Mouse (Mus musculus) midbrain, embryonic 12.5 days (tissue): ENCODE measurements at regions not wholly inside any gene's neighbourhood (a gene's known extent, or its start where the extent isn't known, plus 50 kb on each side); places are given as distances from the start of the nearest gene placed in this dataset.

ENCODE experiments used
- ATAC-seq: fragments of 200-750 bp; cut with Nextera tagmentation; 2 replicates; pipeline ENCODE4 v1.8.0; 2017; ENCODE audit warnings: low read depth, moderate TSS enrichment, moderate library complexity; ENCODE audit not compliant: low FRiP score
- H3K27ac ChIP-seq: fragments of 300-500 bp; sonication (generic); replicated peaks from 2 replicates; pipeline ENCODE4 v1.5.1; 2016; ENCODE audit warnings: mild to moderate bottlenecking
- H3K27me3 ChIP-seq: fragments of 300-500 bp; sonication (generic); 2 replicates; pipeline ENCODE4 v1.6.1; 2016; ENCODE audit warnings: mild to moderate bottlenecking
- H3K36me3 ChIP-seq: fragments of 300-500 bp; sonication (generic); 2 replicates; pipeline ENCODE4 v1.6.1; 2016
- H3K4me1 ChIP-seq: fragments of 300-500 bp; sonication (generic); 2 replicates; pipeline ENCODE4 v1.6.1; 2016
- H3K4me2 ChIP-seq: fragments of 300-500 bp; sonication (generic); replicated peaks from 2 replicates; pipeline ENCODE4 v1.6.1; 2016; ENCODE audit warnings: mild to moderate bottlenecking, moderate library complexity
- H3K4me3 ChIP-seq: fragments of 300-500 bp; sonication (generic); 2 replicates; pipeline ENCODE4 v1.5.1; 2016; ENCODE audit warnings: mild to moderate bottlenecking
- H3K9ac ChIP-seq: fragments of 300-500 bp; sonication (generic); replicated peaks from 2 replicates; pipeline ENCODE4 v1.6.1; 2016; ENCODE audit warnings: mild to moderate bottlenecking, moderate library complexity
- H3K9me3 ChIP-seq: fragments of 300-500 bp; sonication (generic); 2 replicates; pipeline ENCODE4 v1.6.1; 2016; ENCODE audit warnings: mild to moderate bottlenecking
- WGBS: fragments of 180-500 bp; shearing (Covaris S2); methylation state at CpG from one replicate; pipeline ENCODE4 v1.1.7; 2016; 5-methylcytosine and 5-hydroxymethylcytosine counted together

- Histone ChIP-seq H3K4me2 (no peak overlapping the region), H3K9me3 (no peaks in the 10 kb centered on the region), H3K27me3 (no peaks in the 10 kb centered on the region), H3K4me1 (no peaks in the 10 kb centered on the region), H3K9ac (no peak overlapping the region), H3K27ac (no peak overlapping the region), H3K36me3 (no peaks in the 10 kb centered on the region), H3K4me3 (no peak overlapping the region)
- ATAC-seq = peak; percentile 71
- 33% methylated on average over 2 of the region's 2 CpGs for WGBS
Observed at GRCm38 (mm10) chr13:88088259-88088658, 733.0 kb upstream of the Edil3 start.
